ENCODE assay signal across 9 mouse cellular contexts in genomic region chr4:42876586-42877291, GRCm38 (mm10). TPM values are rescaled to one million over a fixed set of nuclear protein-coding genes. Genes with fewer than 3 reads are reported as not detected.
A peak's percentile ranks its signal among the peaks of the same experiment; 100 is the strongest.
DNase-seq lines count a peak whose midpoint lies in the region; ATAC-seq and TF ChIP-seq lines count a peak whose summit lies in the region.
"Had no signal": no experiment of that assay in that cellular context is flagged by ENCODE, and none has a peak within 500 bp of the region (broad histone marks: within the 10 kb centered on the region; RNA-seq: fewer than 3 reads in every experiment).

No protein-coding gene starts in this region.

- H3K27ac ChIP-seq in ES-Bruce4 (ENCODE audit: insufficient read depth, low read length), result no peak overlapping the region
- H3K27ac ChIP-seq in embryonic facial prominence, embryonic 12.5 days, result no peak overlapping the region
- H3K27ac ChIP-seq in heart, postnatal 0 days (ENCODE audit: low read depth), result no peak overlapping the region
- peak overlapping the region; percentile 79; the same call in 1 of the 2 replicates for H3K27ac ChIP-seq in liver, embryonic 13.5 days
- H3K27ac ChIP-seq in neural tube, embryonic 12.5 days, result no peak overlapping the region

- H3K4me1 ChIP-seq in ES-Bruce4 (ENCODE audit: control insufficient read depth, insufficient read depth, low read length), result no peaks in the 10 kb centered on the region
- H3K4me1 ChIP-seq in embryonic facial prominence, embryonic 12.5 days, result no peaks in the 10 kb centered on the region
- no peaks in the 10 kb centered on the region for H3K4me1 ChIP-seq in heart, postnatal 0 days (ENCODE audit: control insufficient read depth, insufficient read depth)
- H3K4me1 ChIP-seq in liver, embryonic 13.5 days (replicated peaks), result peaks cover 54% of the 10 kb centered on the region
- H3K4me1 ChIP-seq in neural tube, embryonic 12.5 days, result no peaks in the 10 kb centered on the region

- ATAC-seq in embryonic facial prominence, embryonic 12.5 days (ENCODE audit: insufficient number of reproducible peaks, insufficient read depth, low FRiP score, low TSS enrichment), result peak; percentile 81; the same call in 1 of the 2 replicates
- ATAC-seq in heart, postnatal 0 days (ENCODE audit: insufficient read depth, low read depth), result peak; percentile 93
- peak; percentile 45 for ATAC-seq in liver, embryonic 13.5 days (ENCODE audit: low read depth)
- peak; percentile 63; the same call in 1 of the 2 replicates for ATAC-seq in neural tube, embryonic 12.5 days (ENCODE audit: low FRiP score, low read depth)

- peak; percentile 31 for TF ChIP-seq CTCF in ES-Bruce4 (IDR thresholded peaks at IDR 0.05; ENCODE audit: low read depth, low read length)
- TF ChIP-seq CTCF in heart, postnatal 0 days (IDR thresholded peaks at IDR 0.05; ENCODE audit: low read depth), result peak; percentile 67

- no peak for TF ChIP-seq POLR2A in ES-Bruce4 (IDR thresholded peaks at IDR 0.05; ENCODE audit: insufficient read depth, low read length)

- DNase-seq in adrenal gland, postnatal 36 days, result peak; percentile 49 to 66
- DNase-seq in heart, postnatal 0 days (ENCODE audit: low spot score), result peak; percentile 82
- DNase-seq in kidney, postnatal 10 days, result peak; percentile 62
- DNase-seq in liver, embryonic 13.5 days, result peak; percentile 65
- peak; percentile 44 for DNase-seq in thymus, postnatal 4 days

- no peak overlapping the region for H3K9ac ChIP-seq in ES-Bruce4 (ENCODE audit: low read depth, poor library complexity, severe bottlenecking)
- no peak overlapping the region for H3K9ac ChIP-seq in embryonic facial prominence, embryonic 12.5 days
- no peak overlapping the region for H3K9ac ChIP-seq in heart, postnatal 0 days (replicated peaks; ENCODE audit: low read depth, low read length)
- no peak overlapping the region for H3K9ac ChIP-seq in liver, embryonic 13.5 days
- no peak overlapping the region for H3K9ac ChIP-seq in neural tube, embryonic 12.5 days

- H3K4me2 ChIP-seq in embryonic facial prominence, embryonic 12.5 days (replicated peaks), result no peak overlapping the region
- H3K4me2 ChIP-seq in heart, postnatal 0 days (ENCODE audit: low read depth, low read length), result no peak overlapping the region
- H3K4me2 ChIP-seq in liver, embryonic 13.5 days, result no peak overlapping the region
- no peak overlapping the region for H3K4me2 ChIP-seq in neural tube, embryonic 12.5 days (replicated peaks)

- WGBS in embryonic facial prominence, embryonic 12.5 days, result 33% methylated on average over 5 of the region's 5 CpGs
- 22% methylated on average over 5 of the region's 5 CpGs for WGBS in heart, postnatal 0 days
- WGBS in liver, embryonic 13.5 days (ENCODE audit: insufficient replicate concordance), result 26% methylated on average over 5 of the region's 5 CpGs
- 38% methylated on average over 5 of the region's 5 CpGs for WGBS in neural tube, embryonic 12.5 days

- no peaks in the 10 kb centered on the region for H3K9me3 ChIP-seq in ES-Bruce4 (replicated peaks; ENCODE audit: control insufficient read depth, insufficient read depth, low read length, poor library complexity, severe bottlenecking)
- H3K9me3 ChIP-seq in embryonic facial prominence, embryonic 12.5 days, result no peaks in the 10 kb centered on the region
- H3K9me3 ChIP-seq in heart, postnatal 0 days (replicated peaks; ENCODE audit: control insufficient read depth, low read length), result no peaks in the 10 kb centered on the region
- H3K9me3 ChIP-seq in liver, embryonic 13.5 days (replicated peaks), result no peaks in the 10 kb centered on the region
- no peaks in the 10 kb centered on the region for H3K9me3 ChIP-seq in neural tube, embryonic 12.5 days

- no peaks in the 10 kb centered on the region for H3K36me3 ChIP-seq in ES-Bruce4 (ENCODE audit: control insufficient read depth, insufficient read depth, low read length, poor library complexity, severe bottlenecking)
- H3K36me3 ChIP-seq in embryonic facial prominence, embryonic 12.5 days, result no peaks in the 10 kb centered on the region
- H3K36me3 ChIP-seq in heart, postnatal 0 days (replicated peaks; ENCODE audit: control insufficient read depth, insufficient read depth, low read length), result no peaks in the 10 kb centered on the region
- no peaks in the 10 kb centered on the region for H3K36me3 ChIP-seq in liver, embryonic 13.5 days
- no peaks in the 10 kb centered on the region for H3K36me3 ChIP-seq in neural tube, embryonic 12.5 days

- H3K4me3 ChIP-seq in ES-Bruce4 (ENCODE audit: low read depth, low read length), result no peak overlapping the region
- H3K4me3 ChIP-seq in embryonic facial prominence, embryonic 12.5 days, result no peak overlapping the region
- no peak overlapping the region for H3K4me3 ChIP-seq in heart, postnatal 0 days (ENCODE audit: low read depth, low read length)
- H3K4me3 ChIP-seq in liver, embryonic 13.5 days (replicated peaks), result no peak overlapping the region
- no peak overlapping the region for H3K4me3 ChIP-seq in neural tube, embryonic 12.5 days

- TF ChIP-seq EP300 in ES-Bruce4 (IDR thresholded peaks at IDR 0.05; ENCODE audit: insufficient read depth, low read depth, low read length), result no peak
- TF ChIP-seq EP300 in heart, postnatal 0 days (IDR thresholded peaks at IDR 0.05; ENCODE audit: low read depth), result no peak

- no peaks in the 10 kb centered on the region for H3K27me3 ChIP-seq in ES-Bruce4 (ENCODE audit: control insufficient read depth, insufficient read depth, low read length, poor library complexity, severe bottlenecking)
- no peaks in the 10 kb centered on the region for H3K27me3 ChIP-seq in embryonic facial prominence, embryonic 12.5 days
- H3K27me3 ChIP-seq in heart, postnatal 0 days (ENCODE audit: control insufficient read depth, insufficient read depth, low read length), result no peaks in the 10 kb centered on the region
- peaks cover 3% of the 10 kb centered on the region for H3K27me3 ChIP-seq in liver, embryonic 13.5 days
- H3K27me3 ChIP-seq in neural tube, embryonic 12.5 days (replicated peaks), result no peaks in the 10 kb centered on the region

RNA-seq across cellular contexts. Expression of gene Fam205c, which starts 2.7 kb away (rescaled TPM):
- polyA plus RNA-seq in ES-Bruce4 (2011; ENCODE audit: insufficient read depth, insufficient read length, low read depth, missing spikeins), result not detected in 2 replicates
- total RNA-seq in adrenal gland, postnatal 36 days (2021), result not detected
- polyA plus RNA-seq in embryonic facial prominence, embryonic 12.5 days (2016; fragmentation: Nextera tagmentation; extraction: Ambion mirVana), result 0.74 and 1.6 TPM in 2 replicates
- total RNA-seq in heart, postnatal 0 days (2014; rRNA removed; ENCODE audit: low replicate concordance), result not detected in 2 replicates
- 0.18 and 0.23 TPM in 2 replicates for polyA plus RNA-seq in heart, postnatal 0 days (2015; fragmentation: Nextera tagmentation; extraction: Ambion mirVana)
- polyA plus RNA-seq in liver, embryonic 13.5 days (2015; fragmentation: Nextera tagmentation; extraction: Ambion mirVana), result 0.28 and 0.48 TPM in 2 replicates
- polyA plus RNA-seq in neural tube, embryonic 12.5 days (2016; fragmentation: Nextera tagmentation; extraction: Ambion mirVana), result 2.5 and 2.6 TPM in 2 replicates

RNA-seq across cellular contexts. Expression of gene Gm12394, which starts 20.2 kb away (rescaled TPM):
- polyA plus RNA-seq in ES-Bruce4 (2011; ENCODE audit: insufficient read depth, insufficient read length, low read depth, missing spikeins), result not detected in 2 replicates
- under 1 TPM; 0.16 to 0.20 TPM for total RNA-seq in adrenal gland, postnatal 36 days (2021)
- polyA plus RNA-seq in embryonic facial prominence, embryonic 12.5 days (2016; fragmentation: Nextera tagmentation; extraction: Ambion mirVana), result 0.48 and 0.49 TPM in 2 replicates
- not detected in 2 replicates for total RNA-seq in heart, postnatal 0 days (2014; rRNA removed; ENCODE audit: low replicate concordance)
- 0.05 and 0.07 TPM in 2 replicates for polyA plus RNA-seq in heart, postnatal 0 days (2015; fragmentation: Nextera tagmentation; extraction: Ambion mirVana)
- 0.07 and 0.08 TPM in 2 replicates for polyA plus RNA-seq in liver, embryonic 13.5 days (2015; fragmentation: Nextera tagmentation; extraction: Ambion mirVana)
- 0.80 and 0.82 TPM in 2 replicates for polyA plus RNA-seq in neural tube, embryonic 12.5 days (2016; fragmentation: Nextera tagmentation; extraction: Ambion mirVana)
- total RNA-seq: gastrocnemius, postnatal 36 days had no signal

RNA-seq across cellular contexts. Expression of gene Fam205a1, which starts 23.1 kb away (rescaled TPM):
- polyA plus RNA-seq in ES-Bruce4 (2011; ENCODE audit: insufficient read depth, insufficient read length, low read depth, missing spikeins), result not detected in 2 replicates
- total RNA-seq in adrenal gland, postnatal 36 days (2021), result not detected
- 0.06 and 0.08 TPM in 2 replicates for polyA plus RNA-seq in embryonic facial prominence, embryonic 12.5 days (2016; fragmentation: Nextera tagmentation; extraction: Ambion mirVana)
- not detected in 2 replicates for total RNA-seq in heart, postnatal 0 days (2014; rRNA removed; ENCODE audit: low replicate concordance)
- polyA plus RNA-seq in heart, postnatal 0 days (2015; fragmentation: Nextera tagmentation; extraction: Ambion mirVana), result not detected in 2 replicates
- 0.12 and 0.15 TPM in 2 replicates for polyA plus RNA-seq in liver, embryonic 13.5 days (2015; fragmentation: Nextera tagmentation; extraction: Ambion mirVana)
- polyA plus RNA-seq in neural tube, embryonic 12.5 days (2016; fragmentation: Nextera tagmentation; extraction: Ambion mirVana), result 0.05 and 0.14 TPM in 2 replicates
- total RNA-seq: gastrocnemius, postnatal 36 days had no signal

RNA-seq across cellular contexts. Expression of gene Phf24, which starts 39.7 kb away (rescaled TPM):
- 0.10 TPM in 1 of 2 replicates, not detected in the other for polyA plus RNA-seq in ES-Bruce4 (2011; ENCODE audit: insufficient read depth, insufficient read length, low read depth, missing spikeins)
- 1 to 10 TPM; 1.3 to 1.8 TPM for total RNA-seq in adrenal gland, postnatal 36 days (2021)
- 2.4 and 2.5 TPM in 2 replicates for polyA plus RNA-seq in embryonic facial prominence, embryonic 12.5 days (2016; fragmentation: Nextera tagmentation; extraction: Ambion mirVana)
- 4.1 and 13.2 TPM in 2 replicates for total RNA-seq in heart, postnatal 0 days (2014; rRNA removed; ENCODE audit: low replicate concordance)
- 5.0 and 5.3 TPM in 2 replicates for polyA plus RNA-seq in heart, postnatal 0 days (2015; fragmentation: Nextera tagmentation; extraction: Ambion mirVana)
- 0.13 and 0.40 TPM in 2 replicates for polyA plus RNA-seq in liver, embryonic 13.5 days (2015; fragmentation: Nextera tagmentation; extraction: Ambion mirVana)
- polyA plus RNA-seq in neural tube, embryonic 12.5 days (2016; fragmentation: Nextera tagmentation; extraction: Ambion mirVana), result 10.9 and 11.4 TPM in 2 replicates
